Mouse (Mus musculus) cerebellum, adult 18-20 months (tissue): ENCODE data around the gene Ccl17.
A peak's percentile ranks its signal among the peaks of the same experiment; 100 is the strongest.

Experiments
- DNase-seq, 2 experiments: peaks; one replicate each; pipeline ENCODE4 v3.0.0; 2021

Gene Ccl17

DNA sequence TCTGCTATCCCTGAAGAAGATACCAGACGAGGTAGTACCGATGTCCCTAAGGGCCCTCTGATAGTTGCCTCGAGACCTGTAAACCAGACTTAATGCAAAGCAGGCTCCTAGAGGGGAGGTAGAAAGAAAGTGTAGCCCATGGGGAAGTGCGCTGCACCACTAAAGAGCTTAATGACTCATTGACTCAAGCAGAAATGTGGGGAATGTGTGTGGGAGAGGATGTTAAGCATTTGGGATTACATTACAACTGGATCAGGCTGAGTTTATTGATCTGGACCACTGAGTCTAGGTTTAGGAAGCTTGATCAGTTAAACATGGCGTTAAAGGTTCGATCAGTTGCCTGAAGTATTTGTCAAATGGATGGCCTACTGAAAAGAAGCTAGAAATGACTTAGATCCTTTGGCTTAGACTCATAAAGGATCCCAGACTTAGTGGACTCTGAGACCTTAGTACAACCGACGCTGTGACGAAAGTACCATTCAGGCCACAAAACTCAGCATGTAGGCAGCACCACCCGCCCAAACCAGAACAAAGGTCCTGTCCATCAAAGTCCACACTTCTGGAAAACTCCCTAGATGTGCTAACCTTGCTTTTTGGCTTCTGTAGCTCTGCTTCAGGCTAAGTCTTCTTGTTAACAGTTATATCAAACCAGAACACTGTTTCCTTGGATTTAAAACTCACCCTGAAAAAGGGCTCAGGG, 20.8 kb upstream of the Ccl17 start:
- DNase-seq: no peak

DNA sequence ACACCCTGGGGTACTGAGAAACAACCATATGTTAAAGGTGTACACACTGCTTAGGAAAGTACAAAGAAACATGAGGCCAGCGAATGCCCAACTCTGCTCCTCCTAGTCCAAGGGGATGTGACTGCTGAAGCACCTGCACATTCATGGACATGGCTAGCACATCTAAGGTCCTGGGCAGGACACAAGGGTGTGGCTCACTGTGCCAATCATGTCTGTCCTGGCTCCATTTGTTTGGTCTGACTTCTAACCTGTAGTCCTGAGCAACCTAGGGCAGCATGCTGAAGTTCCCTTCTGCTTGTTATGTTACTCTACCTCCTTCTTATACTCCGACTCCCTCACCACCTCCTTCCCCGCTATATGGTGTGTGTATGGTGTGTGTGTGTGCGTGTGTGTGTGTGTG, 15.9 kb upstream of the Ccl17 start:
- no peak for DNase-seq

- no peak for DNase-seq
These were observed 15.5 kb upstream of the Ccl17 start for GRCm38 (mm10) chr8:94794782-94795181.

DNA sequence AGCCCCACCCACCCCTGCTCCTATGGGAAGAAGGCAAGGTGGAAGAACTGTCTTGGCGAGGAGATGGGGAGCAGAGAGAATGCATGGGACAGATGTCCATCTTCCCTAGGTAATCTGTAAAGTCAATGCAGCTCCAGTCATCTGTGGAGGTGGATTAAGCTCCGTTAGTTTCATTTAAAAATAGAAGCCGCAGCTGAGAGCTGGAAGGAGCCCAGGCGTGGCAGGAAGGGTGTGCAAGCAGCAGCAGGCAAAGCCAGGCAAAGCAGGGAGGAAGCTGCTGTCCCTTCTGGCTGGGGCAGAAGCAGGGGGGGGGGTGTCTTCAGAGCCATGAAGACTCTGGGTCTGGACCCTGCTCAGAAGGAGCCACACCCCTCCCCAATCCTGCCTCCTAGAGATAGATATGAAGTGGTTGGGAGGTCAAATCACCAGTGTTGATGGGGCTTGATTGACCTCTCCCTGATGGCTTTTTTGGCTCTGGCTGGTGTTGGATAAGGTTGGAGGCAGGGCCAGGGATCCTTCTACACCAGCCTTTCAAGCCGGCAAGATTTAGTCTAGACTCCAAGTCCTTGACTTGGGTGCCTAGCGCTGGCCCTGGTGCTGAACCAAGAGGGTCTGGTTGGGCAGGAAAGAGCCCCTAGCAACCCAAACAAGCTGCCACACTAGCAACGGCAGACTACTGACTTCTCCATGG, 9.8 kb upstream of the Ccl17 start:
- no peak for DNase-seq

DNA sequence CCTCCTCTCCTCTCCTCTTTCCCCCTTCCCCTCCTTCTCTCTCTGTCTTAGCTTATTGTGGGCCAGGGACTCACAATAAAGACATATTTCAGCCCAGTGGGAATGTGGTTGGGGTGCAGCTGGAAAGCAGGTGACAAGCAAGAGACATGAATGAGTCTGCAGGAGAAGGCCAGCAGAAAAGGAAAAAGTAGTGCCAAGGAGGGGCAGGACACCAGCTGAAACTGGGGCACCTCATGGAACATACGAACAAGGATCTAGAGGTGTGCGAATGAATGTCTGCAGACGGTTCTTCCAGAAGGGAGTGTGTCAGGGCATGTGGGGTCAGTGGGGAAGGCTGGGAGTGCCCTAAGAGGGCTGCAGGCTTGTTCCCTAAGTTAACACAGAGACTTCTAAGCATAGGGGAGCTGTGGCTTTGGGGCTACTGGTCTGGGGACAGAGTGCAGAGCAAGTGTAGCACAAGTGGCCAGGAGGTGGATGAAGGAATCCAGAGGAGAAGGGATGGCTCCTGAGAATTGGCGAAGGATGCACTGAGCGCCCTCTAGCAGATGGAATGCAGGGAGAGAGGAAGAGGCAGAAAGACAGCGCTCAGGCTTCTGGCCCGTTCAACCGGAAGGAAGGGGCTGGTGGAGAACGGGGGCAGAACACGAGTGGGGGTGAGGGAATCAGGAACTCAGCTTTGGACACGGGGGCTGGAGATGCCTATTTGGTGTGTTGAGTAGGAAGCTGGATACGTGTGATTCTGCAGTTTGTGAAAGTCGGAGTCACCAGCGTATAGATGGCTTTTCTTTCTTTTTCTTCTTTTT, 8.8 kb upstream of the Ccl17 start:
- DNase-seq: peak; percentile 50 to 64

- no peak for DNase-seq
These were observed 7.9 kb upstream of the Ccl17 start for GRCm38 (mm10) chr8:94802375-94802774.

DNA sequence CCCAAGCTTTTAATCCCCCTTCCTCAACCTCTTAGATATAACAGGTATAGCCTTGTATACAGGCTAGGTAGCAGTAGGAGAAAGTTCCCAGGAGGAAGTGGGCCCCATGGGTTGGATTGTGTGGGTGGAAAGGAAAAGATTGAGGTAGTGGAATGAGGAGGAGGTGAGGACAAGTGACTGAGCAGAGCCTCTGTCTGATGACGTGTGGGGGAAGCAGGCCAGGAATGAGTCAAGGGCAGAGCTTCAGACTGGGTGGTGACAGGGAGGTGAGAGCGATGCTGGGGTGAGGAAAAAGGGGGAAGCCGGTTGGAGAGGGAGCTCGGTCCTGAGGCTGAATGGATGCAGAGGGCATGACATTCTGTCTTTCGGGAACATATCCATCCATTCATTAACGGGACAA, 6.7 kb upstream of the Ccl17 start:
- DNase-seq: no peak

- no peak for DNase-seq
These were observed 5.5 kb upstream of the Ccl17 start for GRCm38 (mm10) chr8:94804546-94805340.

- DNase-seq: no peak
These were observed 4.4 kb upstream of the Ccl17 start for GRCm38 (mm10) chr8:94805811-94806210.

DNA sequence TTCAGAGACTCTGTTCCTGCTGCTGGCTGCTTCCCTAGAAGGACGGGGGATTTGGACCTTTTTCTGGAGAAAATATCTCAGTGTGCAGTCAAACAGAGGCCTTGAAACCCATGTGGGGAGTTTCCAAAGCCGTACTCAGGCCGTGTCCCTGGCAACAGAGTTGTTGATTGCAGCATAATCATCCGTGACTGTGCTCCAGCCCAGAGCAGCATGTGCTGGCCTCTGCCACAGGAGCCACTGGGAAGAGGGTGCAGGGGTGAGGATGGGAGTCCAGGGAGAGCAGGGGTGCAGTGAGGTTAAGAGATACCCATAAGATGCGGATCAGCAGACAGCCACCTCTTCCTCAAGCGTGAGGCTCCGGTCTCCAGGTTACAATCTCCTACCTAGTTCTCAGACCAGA, 2.7 kb upstream of the Ccl17 start:
- no peak for DNase-seq

GRCm38 (mm10) chr8:94808372-94808771, 1.9 kb upstream of the Ccl17 start:
- no peak for DNase-seq

- no peak for DNase-seq
These were observed 602 bp downstream of the Ccl17 start for GRCm38 (mm10) chr8:94810855-94811254.

DNA sequence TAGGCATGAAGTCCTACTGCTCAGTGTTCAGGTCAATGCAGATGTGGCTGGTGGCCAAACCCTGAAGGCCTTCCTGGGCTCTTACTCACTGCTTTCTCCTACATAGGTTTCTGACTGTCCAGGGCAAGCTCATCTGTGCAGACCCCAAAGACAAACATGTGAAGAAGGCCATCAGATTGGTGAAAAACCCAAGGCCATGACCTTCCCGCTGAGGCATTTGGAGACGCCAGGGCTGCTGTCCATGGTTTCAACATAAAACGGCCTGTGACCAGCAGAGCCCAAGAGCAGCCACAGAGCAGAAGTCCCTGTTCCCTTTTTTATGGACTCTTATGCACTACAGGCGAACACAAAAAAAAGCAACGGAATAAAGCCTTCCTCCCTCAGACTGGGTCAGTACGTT, 1.4 kb downstream of the Ccl17 start:
- DNase-seq: no peak

GRCm38 (mm10) chr8:94812645-94813098, 2.4 kb downstream of the Ccl17 start:
- DNase-seq: peak; percentile 84 to 92

GRCm38 (mm10) chr8:94814556-94814955, 4.3 kb downstream of the Ccl17 start:
- peak in 1 of 2 experiments; percentile 55 for DNase-seq

GRCm38 (mm10) chr8:94817933-94818332, 7.7 kb downstream of the Ccl17 start:
- no peak for DNase-seq

GRCm38 (mm10) chr8:94819671-94820179, 9.5 kb downstream of the Ccl17 start:
- no peak for DNase-seq

DNA sequence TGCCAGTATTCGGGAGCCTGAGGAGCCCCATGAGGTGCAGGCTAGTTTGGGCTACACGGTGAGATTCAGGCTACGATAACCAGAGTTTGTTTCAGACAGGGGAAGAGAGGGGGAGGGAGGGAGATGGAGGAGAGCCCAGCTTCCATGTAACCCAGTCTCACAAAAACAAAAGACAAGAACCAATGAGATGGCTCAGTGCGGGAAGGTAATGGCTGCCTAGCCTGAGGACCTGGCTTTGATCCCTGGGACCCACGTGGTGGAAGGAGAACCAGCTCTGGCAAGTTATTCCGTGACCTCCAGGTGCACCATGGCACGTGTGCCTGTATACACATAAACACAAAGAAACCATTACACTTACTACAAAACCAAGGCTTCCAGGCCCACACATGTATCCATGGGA, 10.3 kb downstream of the Ccl17 start:
- DNase-seq: no peak

DNA sequence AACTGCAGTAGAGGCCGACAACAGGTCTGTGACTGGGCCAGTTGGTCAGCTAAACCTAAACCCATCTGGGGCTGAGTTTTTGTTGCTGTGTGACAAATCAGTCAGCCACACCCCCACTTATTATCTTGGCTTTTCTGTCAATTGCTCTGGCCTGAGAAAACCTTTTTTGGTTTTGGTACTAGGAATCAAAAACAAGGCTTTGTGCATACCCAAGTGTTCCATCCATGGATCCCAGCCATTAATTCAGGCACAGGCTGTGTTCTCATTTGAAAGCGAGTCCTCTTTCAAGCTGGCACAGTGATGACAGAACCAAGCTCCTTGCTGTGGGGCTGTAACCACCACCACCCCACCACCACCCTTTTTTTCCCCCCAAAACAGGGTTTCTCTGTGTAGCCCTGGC, 11.1 kb downstream of the Ccl17 start:
- DNase-seq: no peak

DNA sequence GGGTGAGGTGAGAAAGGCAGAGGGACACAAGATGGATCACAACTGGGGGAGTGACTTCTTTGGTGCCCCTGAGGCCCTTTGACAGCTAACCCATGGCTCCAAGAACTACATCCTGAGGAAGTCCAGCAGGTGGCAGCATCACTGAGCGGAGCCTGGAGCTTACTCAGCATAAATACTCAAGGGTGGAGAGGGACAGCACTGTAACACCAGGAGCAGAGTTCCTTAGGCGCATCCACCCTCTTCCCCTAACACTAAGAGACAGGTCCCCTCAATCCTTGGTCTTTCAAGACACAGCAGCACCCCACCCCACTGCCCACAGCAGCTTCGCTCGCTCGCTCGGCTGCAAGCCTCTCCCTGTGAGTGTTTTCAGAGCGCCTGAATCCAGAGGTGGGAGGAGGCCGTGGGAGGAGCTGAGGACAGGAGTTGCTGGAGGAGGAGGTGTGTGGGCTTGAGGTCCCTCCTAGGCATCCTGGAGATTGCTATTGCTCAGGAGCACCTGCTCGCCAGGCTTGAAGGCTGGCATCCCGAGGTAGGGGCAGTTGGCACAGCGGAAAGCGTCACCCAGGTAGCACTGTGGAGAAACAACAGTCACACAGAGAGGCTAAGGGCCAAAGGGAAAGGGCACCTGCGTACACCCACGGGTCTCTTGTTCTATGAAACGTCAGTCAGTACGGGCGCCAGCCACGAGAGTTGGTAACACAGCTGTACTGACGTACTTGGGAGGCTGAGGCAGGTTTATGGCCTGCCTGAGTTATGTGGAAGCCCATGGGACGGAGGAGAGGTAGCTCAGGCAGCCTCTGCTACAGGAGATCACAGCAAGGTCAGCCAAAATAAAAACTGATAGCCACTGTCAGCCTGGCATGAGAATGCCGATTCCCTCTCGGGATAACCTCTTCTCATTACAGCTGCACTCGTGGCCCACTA, 12.6 kb downstream of the Ccl17 start:
- DNase-seq: peak; percentile 50 to 56

- DNase-seq: no peak
These were observed 14.9 kb downstream of the Ccl17 start for GRCm38 (mm10) chr8:94825170-94825569.

DNA sequence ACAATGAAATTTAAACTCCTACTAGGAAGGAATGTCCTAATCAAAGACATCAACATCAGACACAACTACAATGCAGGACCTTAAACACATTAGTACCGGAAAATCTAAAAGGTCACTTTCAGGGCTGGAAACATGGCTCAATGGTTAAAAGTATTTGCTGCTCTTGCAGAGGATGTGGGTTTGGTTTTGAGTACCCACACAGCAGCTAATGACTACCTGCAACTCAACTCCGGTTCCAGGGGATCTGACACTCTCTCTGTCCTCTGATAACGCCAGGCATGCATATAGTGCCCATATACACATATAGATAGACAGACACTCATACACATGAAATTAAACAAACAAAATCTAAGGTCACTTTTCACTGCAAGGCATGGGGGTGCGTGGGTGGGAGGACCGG, 16.0 kb downstream of the Ccl17 start:
- no peak for DNase-seq
